Mouse (Mus musculus) brain, embryonic 14.5 days (tissue): ENCODE data around the gene Ucp3. TPM values are rescaled to one million over a fixed set of nuclear protein-coding genes. Genes with fewer than 3 reads are reported as not detected.

Experiments used
- DNase-seq: peaks from one replicate; pipeline ENCODE4 v3.0.0-alpha.2; 2011; ENCODE audit warnings: low read depth
- CTCF ChIP-seq: fragments of 200-500 bp; IDR thresholded peaks from 2 replicates; pipeline ENCODE4 v1.5.1; 2012; ENCODE audit warnings: inconsistent platforms, mild to moderate bottlenecking, moderate library complexity, borderline replicate concordance; ENCODE audit not compliant: insufficient read depth, insufficient read length; ENCODE audit errors: extremely low read depth
- POLR2A ChIP-seq: fragments of 200-500 bp; IDR thresholded peaks from 2 replicates; pipeline ENCODE4 v1.6.1; 2012; ENCODE audit warnings: mild to moderate bottlenecking, inconsistent platforms, borderline replicate concordance; ENCODE audit not compliant: poor library complexity, insufficient read depth, insufficient read length, severe bottlenecking; ENCODE audit errors: extremely low read depth
- polyA plus RNA-seq: library from polyadenylated mRNA; depleted of rRNA; stranded (reverse); fragments of >200 nt; gene quantifications from 2 replicates; pipeline ENCODE4 v1.2.3, GENCODE M21; 2012; rRNA removed

Ucp3 gene
- polyA plus RNA-seq, 1 experiment = not detected

DNA sequence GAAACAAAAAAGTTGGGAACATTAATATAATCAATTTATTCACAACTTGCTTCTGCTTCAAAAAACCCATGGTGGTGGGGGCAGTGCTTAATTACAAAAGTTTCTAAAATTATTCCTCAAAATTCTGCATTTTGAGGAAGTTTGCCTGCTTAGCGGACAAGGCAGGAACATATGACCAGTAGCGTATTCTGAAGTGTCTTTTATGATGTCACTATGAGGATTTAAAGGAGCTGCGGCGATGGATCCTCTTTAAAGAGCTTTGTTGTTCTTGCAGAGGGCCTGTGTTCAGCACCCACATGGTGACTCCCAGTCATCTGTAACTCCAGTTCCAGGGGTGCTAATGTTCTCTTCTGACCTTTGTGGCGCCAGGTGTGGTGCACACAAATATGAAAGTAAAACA, 58.0 kb downstream of the Ucp3 start:
- no peak for TF ChIP-seq POLR2A
- no peak for TF ChIP-seq CTCF
- no peak for DNase-seq

- TF ChIP-seq CTCF (no peak), POLR2A (no peak)
- no peak for DNase-seq
These were observed 60.7 kb downstream of the Ucp3 start for GRCm38 (mm10) chr7:100533503-100533902.

DNA sequence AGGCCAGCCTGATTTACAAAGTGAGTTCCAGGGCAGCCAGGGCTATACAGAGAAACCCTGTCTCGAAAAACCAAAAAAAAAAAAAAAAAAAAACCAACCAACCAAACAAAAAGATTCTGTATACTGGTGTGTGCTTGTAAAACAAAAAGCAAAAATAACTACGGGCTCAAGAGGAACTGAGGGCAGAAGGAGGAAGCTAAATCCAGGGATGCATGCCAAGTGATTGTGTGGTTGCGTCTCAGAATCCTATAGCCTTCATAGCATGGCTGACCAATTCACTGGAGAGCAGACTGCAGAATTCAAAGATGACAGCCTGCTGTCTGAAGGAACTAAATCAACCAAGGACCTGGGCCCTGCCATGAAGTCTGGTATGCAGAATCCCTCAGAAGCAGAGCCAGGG, 61.4 kb downstream of the Ucp3 start:
- TF ChIP-seq POLR2A (no peak), CTCF (no peak)

DNA sequence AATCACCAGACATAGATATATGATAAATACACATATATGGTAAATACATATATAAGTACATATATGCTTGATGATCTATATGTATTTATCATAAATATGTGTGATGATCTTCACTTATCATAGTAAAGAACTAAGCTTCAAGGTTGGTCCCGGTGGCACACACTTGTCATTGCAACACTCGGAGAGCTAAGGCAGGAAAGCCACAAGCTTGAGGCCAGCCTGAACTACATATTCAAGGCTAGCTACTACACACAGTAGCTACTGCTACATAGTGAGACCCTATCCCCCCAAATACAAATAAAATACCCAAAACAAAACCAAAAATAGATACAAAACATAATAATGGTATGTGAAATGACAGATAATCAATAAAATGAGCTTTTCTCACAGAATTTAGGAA, 63.0 kb downstream of the Ucp3 start:
- DNase-seq = no peak
- TF ChIP-seq CTCF (no peak), POLR2A (no peak)

More for the DNA sequence above, 61.4 kb downstream of the Ucp3 start:
- DNase-seq = no peak

Other genes with a start within 250 kb of the Ucp3 start
- 26.1 and 43.5 TPM in 2 replicates for gene Pgm2l1, start 245.6 kb upstream of the Ucp3 start, polyA plus RNA-seq
- gene P4ha3, start 187.5 kb upstream of the Ucp3 start, polyA plus RNA-seq = 7.8 and 22.0 TPM in 2 replicates
- 38.3 and 40.3 TPM in 2 replicates for gene C2cd3, start 100.8 kb upstream of the Ucp3 start, polyA plus RNA-seq
- gene Ppme1, start 100.7 kb upstream of the Ucp3 start, polyA plus RNA-seq = 184 and 224 TPM in 2 replicates
- 44.7 and 53.9 TPM in 2 replicates for gene Ucp2, start 20.3 kb downstream of the Ucp3 start, polyA plus RNA-seq
- 4.6 and 7.0 TPM in 2 replicates for gene Dnajb13, start 42.0 kb downstream of the Ucp3 start, polyA plus RNA-seq
- 14.1 and 15.3 TPM in 2 replicates for gene Coa4, start 64.1 kb downstream of the Ucp3 start, polyA plus RNA-seq
- gene Rab6a, start 134.4 kb downstream of the Ucp3 start, polyA plus RNA-seq = 137 and 166 TPM in 2 replicates
- gene Mrpl48, start 135.3 kb downstream of the Ucp3 start, polyA plus RNA-seq = 36.9 and 41.1 TPM in 2 replicates
- gene Plekhb1, start 189.4 kb downstream of the Ucp3 start, polyA plus RNA-seq = 7.0 and 9.7 TPM in 2 replicates
- 150 and 158 TPM in 2 replicates for gene Fam168a, start 233.6 kb downstream of the Ucp3 start, polyA plus RNA-seq